Mouse (Mus musculus) MEL (cell line): ENCODE measurements around the gene Pomt1. TPM values are rescaled to one million over a fixed set of nuclear protein-coding genes. Genes with fewer than 3 reads are reported as not detected.

Source experiments
- DNase-seq: peaks from one replicate; pipeline ENCODE4 v3.0.0; 2011; ENCODE audit warnings: low read depth, low spot score
- H3K27ac ChIP-seq: 2 replicates; pipeline ENCODE4 v1.5.1; 2012; ENCODE audit warnings: low read depth, mild to moderate bottlenecking, control low read depth, low read length, moderate library complexity; ENCODE audit not compliant: control insufficient read depth
- H3K27me3 ChIP-seq, 2 experiments: fragments of 150-350 bp in 1 of 2; sonication (generic) in 1 of 2; 2 replicates each; pipeline ENCODE4 v1.6.1; 2012; ENCODE audit warnings: low read length in 2 of 2, mild to moderate bottlenecking in 2 of 2, improper control_type of control experiment in 1 of 2, moderate library complexity in 1 of 2; ENCODE audit not compliant: insufficient read depth in 2 of 2, control insufficient read depth in 1 of 2
- H3K36me3 ChIP-seq, 2 experiments: 2 replicates each; pipeline ENCODE4 v1.6.1; 2012 to 2014; ENCODE audit warnings: low read length in 2 of 2, improper control_type of control experiment in 1 of 2, inconsistent platforms in 1 of 2, mild to moderate bottlenecking in 1 of 2; ENCODE audit not compliant: insufficient read depth in 2 of 2, control insufficient read depth in 1 of 2
- H3K4me1 ChIP-seq, 2 experiments: fragments of 150-350 bp in 1 of 2; sonication (generic) in 1 of 2; 2 replicates each; pipeline ENCODE4 v1.6.1; 2012; ENCODE audit warnings: low read length in 2 of 2, improper control_type of control experiment in 1 of 2, mild to moderate bottlenecking in 1 of 2; ENCODE audit not compliant: insufficient read depth in 2 of 2, control insufficient read depth in 1 of 2
- H3K4me3 ChIP-seq, 2 experiments: fragments of 150-350 bp in 1 of 2; sonication (generic) in 1 of 2; 2 replicates each; pipeline ENCODE4 v1.5.1; 2012; ENCODE audit warnings: low read depth in 2 of 2, low read length in 2 of 2, mild to moderate bottlenecking in 2 of 2, moderate library complexity in 2 of 2, control low read depth in 1 of 2, improper control_type of control experiment in 1 of 2; ENCODE audit not compliant: control insufficient read depth in 1 of 2, insufficient read depth in 1 of 2
- H3K79me2 ChIP-seq: 2 replicates; pipeline ENCODE4 v1.6.1; 2012; ENCODE audit warnings: mild to moderate bottlenecking, low read length, moderate library complexity; ENCODE audit not compliant: control insufficient read depth, poor library complexity, insufficient read depth
- H3K9ac ChIP-seq: 2 replicates; pipeline ENCODE4 v1.6.1; 2012; ENCODE audit warnings: low read depth, mild to moderate bottlenecking, control low read depth, low read length, moderate library complexity; ENCODE audit not compliant: control insufficient read depth, poor library complexity, severe bottlenecking
- H3K9me3 ChIP-seq: fragments of 150-350 bp; sonication (generic); replicated peaks from 2 replicates; pipeline ENCODE4 v1.6.1; 2012; ENCODE audit warnings: mild to moderate bottlenecking, low read length, improper control_type of control experiment, moderate library complexity; ENCODE audit not compliant: insufficient read depth
- BHLHE40 ChIP-seq: IDR thresholded peaks from 2 replicates; pipeline ENCODE4 v1.6.1; 2012; ENCODE audit warnings: low read depth, mild to moderate bottlenecking, inconsistent platforms, low read length, improper control_type of control experiment, borderline replicate concordance
- CHD2 ChIP-seq: IDR thresholded peaks from 2 replicates; pipeline ENCODE4 v1.6.1; 2011; ENCODE audit warnings: low read length, improper control_type of control experiment
- CTCF ChIP-seq, 3 experiments: IDR thresholded peaks in 2 of 3; conservative IDR thresholded peaks in 1 of 3; 2 replicates each; pipeline ENCODE4 v1.5.1; 2011 to 2012; ENCODE audit warnings: low read length in 3 of 3, low read depth in 2 of 3, mild to moderate bottlenecking in 2 of 3, improper control_type of control experiment in 1 of 3, inconsistent platforms in 1 of 3, mixed read lengths in 1 of 3, moderate library complexity in 1 of 3; ENCODE audit not compliant: control insufficient read depth in 1 of 3, insufficient read depth in 1 of 3, poor library complexity in 1 of 3, severe bottlenecking in 1 of 3
- E2F4 ChIP-seq: IDR thresholded peaks from 2 replicates; pipeline ENCODE4 v1.6.1; 2011; ENCODE audit warnings: low read depth, low read length, improper control_type of control experiment, borderline replicate concordance
- ELF1 ChIP-seq: IDR thresholded peaks from 2 replicates; pipeline ENCODE4 v1.6.1; 2014; ENCODE audit warnings: low read depth, mild to moderate bottlenecking, inconsistent platforms, low read length, improper control_type of control experiment, moderate library complexity
- EP300 ChIP-seq, 2 experiments: IDR thresholded peaks; 2 replicates each; pipeline ENCODE4 v1.6.1; 2011; ENCODE audit warnings: improper control_type of control experiment in 2 of 2, low read length in 2 of 2, low read depth in 1 of 2, mild to moderate bottlenecking in 1 of 2
- ETS1 ChIP-seq: IDR thresholded peaks from 2 replicates; pipeline ENCODE4 v1.6.1; 2012; ENCODE audit warnings: low read depth, mild to moderate bottlenecking, inconsistent platforms, low read length, improper control_type of control experiment, moderate library complexity
- GABPA ChIP-seq: IDR thresholded peaks from 2 replicates; pipeline ENCODE4 v1.6.1; 2012; ENCODE audit warnings: low read depth, mild to moderate bottlenecking, inconsistent platforms, low read length, improper control_type of control experiment, moderate library complexity
- GATA1 ChIP-seq: IDR thresholded peaks from 2 replicates; pipeline ENCODE4 v1.6.1; 2011; ENCODE audit warnings: low read depth, low read length, improper control_type of control experiment
- HCFC1 ChIP-seq: IDR thresholded peaks from 2 replicates; pipeline ENCODE4 v1.6.1; 2012; ENCODE audit warnings: low read depth, mild to moderate bottlenecking, inconsistent platforms, low read length, improper control_type of control experiment, moderate library complexity
- KAT2A ChIP-seq: conservative IDR thresholded peaks from 2 replicates; pipeline ENCODE4 v1.6.1; 2012; ENCODE audit warnings: low read depth, low read length, improper control_type of control experiment, inconsistent platforms
- MAFK ChIP-seq: IDR thresholded peaks from 2 replicates; pipeline ENCODE4 v1.6.1; 2011; ENCODE audit warnings: low read depth, mild to moderate bottlenecking, low read length, improper control_type of control experiment, borderline replicate concordance
- MAX ChIP-seq: IDR thresholded peaks from 2 replicates; pipeline ENCODE4 v1.6.1; 2011; ENCODE audit warnings: low read length, improper control_type of control experiment
- MEF2A ChIP-seq: IDR thresholded peaks from 2 replicates; pipeline ENCODE4 v1.6.1; 2014; ENCODE audit warnings: low read depth, mild to moderate bottlenecking, inconsistent platforms, low read length, improper control_type of control experiment; ENCODE audit not compliant: poor library complexity, insufficient replicate concordance, severe bottlenecking; ENCODE audit errors: extremely low read depth
- MXI1 ChIP-seq: IDR thresholded peaks from 2 replicates; pipeline ENCODE4 v1.6.1; 2011; ENCODE audit warnings: mild to moderate bottlenecking, low read depth, low read length, improper control_type of control experiment
- MYB ChIP-seq: IDR thresholded peaks from 2 replicates; pipeline ENCODE4 v1.6.1; 2011; ENCODE audit warnings: mild to moderate bottlenecking, low read depth, low read length, improper control_type of control experiment
- MYC ChIP-seq: IDR thresholded peaks from 2 replicates; pipeline ENCODE4 v1.6.1; 2011; ENCODE audit warnings: low read depth, mild to moderate bottlenecking, low read length, improper control_type of control experiment, moderate library complexity
- NELFE ChIP-seq: IDR thresholded peaks from 2 replicates; pipeline ENCODE4 v1.6.1; 2011; ENCODE audit warnings: low read depth, low read length, improper control_type of control experiment
- NRF1 ChIP-seq: IDR thresholded peaks from 2 replicates; pipeline ENCODE4 v1.6.1; 2014; ENCODE audit warnings: low read depth, mild to moderate bottlenecking, inconsistent platforms, low read length, improper control_type of control experiment, moderate library complexity; ENCODE audit not compliant: poor library complexity, insufficient read depth, severe bottlenecking
- POLR2A ChIP-seq, 2 experiments: IDR thresholded peaks; 2 replicates each; pipeline ENCODE4 v1.6.1; 2011 to 2012; ENCODE audit warnings: low read length in 2 of 2, mild to moderate bottlenecking in 2 of 2, control low read depth in 1 of 2, improper control_type of control experiment in 1 of 2, low read depth in 1 of 2, moderate library complexity in 1 of 2; ENCODE audit not compliant: control insufficient read depth in 1 of 2, insufficient read depth in 1 of 2, poor library complexity in 1 of 2
- POLR2AphosphoS5 ChIP-seq: IDR thresholded peaks from 2 replicates; pipeline ENCODE4 v1.6.1; 2012; ENCODE audit warnings: low read depth, borderline replicate concordance, mild to moderate bottlenecking, inconsistent platforms, low read length, moderate library complexity, mixed read lengths
- RAD21 ChIP-seq: IDR thresholded peaks from 2 replicates; pipeline ENCODE4 v1.6.1; 2011; ENCODE audit warnings: mild to moderate bottlenecking, low read depth, low read length, improper control_type of control experiment
- RCOR1 ChIP-seq: IDR thresholded peaks from 2 replicates; pipeline ENCODE4 v1.6.1; 2012; ENCODE audit warnings: low read depth, mild to moderate bottlenecking, inconsistent platforms, low read length, improper control_type of control experiment
- SMC3 ChIP-seq: IDR thresholded peaks from 2 replicates; pipeline ENCODE4 v1.6.1; 2011; ENCODE audit warnings: low read depth, low read length, improper control_type of control experiment
- TBP ChIP-seq: IDR thresholded peaks from 2 replicates; pipeline ENCODE4 v1.8.0; 2011; ENCODE audit warnings: low read depth, low read length, improper control_type of control experiment
- TCF12 ChIP-seq: IDR thresholded peaks from 2 replicates; pipeline ENCODE4 v1.6.1; 2014; ENCODE audit warnings: low read depth, mild to moderate bottlenecking, inconsistent platforms, low read length, improper control_type of control experiment, moderate library complexity
- USF1 ChIP-seq: IDR thresholded peaks from 2 replicates; pipeline ENCODE4 v1.6.1; 2014; ENCODE audit warnings: low read depth, mild to moderate bottlenecking, inconsistent platforms, low read length, improper control_type of control experiment, moderate library complexity
- ZC3H11A ChIP-seq: IDR thresholded peaks from 2 replicates; pipeline ENCODE4 v1.6.1; 2012; ENCODE audit warnings: low read depth, mild to moderate bottlenecking, inconsistent platforms, low read length, improper control_type of control experiment
- ZKSCAN1 ChIP-seq: IDR thresholded peaks from 2 replicates; pipeline ENCODE4 v1.6.1; 2012; ENCODE audit warnings: low read depth, mild to moderate bottlenecking, inconsistent platforms, low read length, improper control_type of control experiment, moderate library complexity
- ZMIZ1 ChIP-seq: IDR thresholded peaks from 2 replicates; pipeline ENCODE4 v1.6.1; 2012; ENCODE audit warnings: low read depth, mild to moderate bottlenecking, inconsistent platforms, low read length, improper control_type of control experiment, moderate library complexity
- polyA plus RNA-seq, 2 experiments: library from polyadenylated mRNA; stranded (reverse) in 1 of 2; unstranded in 1 of 2; fragments of >175 nt in 1 of 2; fragments of >200 nt in 1 of 2; gene quantifications; 2 replicates each; pipeline versions ENCODE4 v1.2.1 to v1.2.4; 2012; ENCODE audit warnings: low replicate concordance in 2 of 2, low read depth in 1 of 2; ENCODE audit not compliant: insufficient read length in 2 of 2, insufficient read depth in 1 of 2, missing spikeins in 1 of 2
- total RNA-seq: library from RNA; depleted of rRNA; stranded (reverse); fragments of 300-350 nt; gene quantifications from 2 replicates; pipeline ENCODE4 v1.2.3, GENCODE M21; 2012

Gene Pomt1
- total and polyA plus RNA-seq, 3 experiments, result 34.2 to 42.8 TPM; not detected in 1

- TF ChIP-seq CTCF (IDR thresholded peaks at IDR 0.05 in 2 of 3, conservative IDR thresholded peaks at IDR 0.05 in 1 of 3; ENCODE audit: control insufficient read depth in 1 of 3, insufficient read depth in 1 of 3, low read depth in 2 of 3, low read length in 3 of 3, poor library complexity in 1 of 3, severe bottlenecking in 1 of 3) (no peak), USF1 (peak; percentile 41; the same call in 1 of the 2 replicates), POLR2A (IDR thresholded peaks at IDR 0.05; ENCODE audit: control insufficient read depth in 1 of 2, insufficient read depth in 1 of 2, low read depth in 1 of 2, low read length in 2 of 2, poor library complexity in 1 of 2) (peak; percentile 88 to 93), MAFK (no peak), ELF1 (peak; percentile 74), EP300 (IDR thresholded peaks at IDR 0.05; ENCODE audit: low read depth in 1 of 2, low read length in 2 of 2) (no peak), MAX (peak; percentile 47; the same call in 1 of the 2 replicates), TBP (peak; percentile 58; the same call in 1 of the 2 replicates), RCOR1 (no peak), CHD2 (no peak), MYB (no peak), GABPA (no peak), MXI1 (peak; percentile 79), KAT2A (peak; percentile 46; the same call in 1 of the 2 replicates), MYC (peak; percentile 73), ETS1 (no peak), POLR2AphosphoS5 (no peak), SMC3 (no peak), TCF12 (0 out of 2 replicates have a peak, but pooled peaks have one; percentile 24), BHLHE40 (no peak), ZKSCAN1 (no peak)
These were observed 23.4 kb downstream of the Pomt1 start, which contains the start of gene Uck1 (continued) for GRCm38 (mm10) chr2:32259657-32260417.

- DNase-seq, result peak; percentile 93
- peaks cover 14% of the 10 kb centered on the region for H3K79me2 ChIP-seq
- H3K27me3 ChIP-seq, result no peaks in the 10 kb centered on the region
- peak overlapping the region; percentile 51 for H3K27ac ChIP-seq
- H3K36me3 ChIP-seq, result peaks cover 2 to 4% of the 10 kb centered on the region in 2 experiments; a peak in 2 of 4 replicates
- H3K9ac ChIP-seq, result peak overlapping the region; percentile 71
- H3K9me3 ChIP-seq, result no peaks in the 10 kb centered on the region
- peak overlapping the region; percentile 81 to 95; a peak in 3 of 4 replicates for H3K4me3 ChIP-seq
- peaks cover 0 to 5% of the 10 kb centered on the region in 2 experiments; a peak in 1 of 4 replicates for H3K4me1 ChIP-seq
- peak; percentile 43; the same call in 1 of the 2 replicates for TF ChIP-seq USF1
- TF ChIP-seq HCFC1, result peak; percentile 62; the same call in 1 of the 2 replicates
- no peak for TF ChIP-seq TCF12
- no peak for TF ChIP-seq E2F4
- TF ChIP-seq RCOR1, result no peak
- no peak for TF ChIP-seq GATA1
- no peak for TF ChIP-seq EP300 (IDR thresholded peaks at IDR 0.05; ENCODE audit: low read depth in 1 of 2, low read length in 2 of 2)
- TF ChIP-seq RAD21, result peak; percentile 83
- no peak for TF ChIP-seq NELFE
- peak; percentile 61 for TF ChIP-seq ZC3H11A
- TF ChIP-seq SMC3, result peak; percentile 77
- TF ChIP-seq ZMIZ1, result no peak
- peak; percentile 92 for TF ChIP-seq MYC
- 0 out of 2 replicates have a peak, but pooled peaks have one; percentile 6 for TF ChIP-seq MAFK
- TF ChIP-seq BHLHE40, result peak; percentile 47; the same call in 1 of the 2 replicates
- TF ChIP-seq MEF2A, result no peak
- no peak for TF ChIP-seq ETS1
- TF ChIP-seq ELF1, result no peak
- 0 out of 2 replicates have a peak, but pooled peaks have one; percentile 12 for TF ChIP-seq MYB
- no peak for TF ChIP-seq TBP
- TF ChIP-seq KAT2A, result no peak
- TF ChIP-seq POLR2A (IDR thresholded peaks at IDR 0.05; ENCODE audit: control insufficient read depth in 1 of 2, insufficient read depth in 1 of 2, low read depth in 1 of 2, low read length in 2 of 2, poor library complexity in 1 of 2), result no peak
- TF ChIP-seq NRF1, result 0 out of 2 replicates have a peak, but pooled peaks have one; percentile 27
These were observed 24.2 kb downstream of the Pomt1 start for GRCm38 (mm10) chr2:32260635-32261034.
